Mouse (Mus musculus): Measurements from ENCODE around the gene Lrriq4.
"Not testable (repeated sequence)": the region's sequence is repeated elsewhere in the genome, so short reads cannot be mapped to it uniquely, and the experiment has no call there.

Gene Lrriq4

GRCm38 (mm10) chr3:30683190-30683589 lies 38.9 kb downstream of the Lrriq4 start:
- DNase-seq (ENCODE audit: low read depth) = no peak

GRCm38 (mm10) chr3:30687216-30687615 lies 42.9 kb downstream of the Lrriq4 start:
- DNase-seq (ENCODE audit: low read depth) = no peak

GRCm38 (mm10) chr3:30690976-30691375 lies 46.7 kb downstream of the Lrriq4 start:
- no peak for DNase-seq (ENCODE audit: low read depth)

- no peak for DNase-seq (ENCODE audit: low read depth)
Observed at GRCm38 (mm10) chr3:30695661-30696060, 51.4 kb downstream of the Lrriq4 start.

- DNase-seq (ENCODE audit: low read depth) = no peak
Observed at GRCm38 (mm10) chr3:30696346-30696745, 52.0 kb downstream of the Lrriq4 start.

GRCm38 (mm10) chr3:30697891-30698290 lies 53.6 kb downstream of the Lrriq4 start:
- DNase-seq (ENCODE audit: low read depth) = no peak

GRCm38 (mm10) chr3:30699711-30700505 lies 55.6 kb downstream of the Lrriq4 start, which contains the start of gene Lrrc31:
Gene Lrrc31, minus strand, starts transcription at chr3:30699843.
- not testable (repeated sequence) for DNase-seq (ENCODE audit: low read depth)

GRCm38 (mm10) chr3:30705977-30706376 lies 61.7 kb downstream of the Lrriq4 start:
- no peak for DNase-seq (ENCODE audit: low read depth)

- no peak for DNase-seq (ENCODE audit: low read depth)
Observed at GRCm38 (mm10) chr3:30706614-30707276, 62.4 kb downstream of the Lrriq4 start.

- DNase-seq (ENCODE audit: low read depth) = no peak
Observed at GRCm38 (mm10) chr3:30710191-30710590, 65.9 kb downstream of the Lrriq4 start.

- no peak for DNase-seq (ENCODE audit: low read depth)
Observed at GRCm38 (mm10) chr3:30713334-30713733, 69.0 kb downstream of the Lrriq4 start.

GRCm38 (mm10) chr3:30718649-30719048 lies 74.3 kb downstream of the Lrriq4 start:
- DNase-seq (ENCODE audit: low read depth) = no peak

All from c-Kit-positive CD71-negative TER-119-negative erythroid progenitor cells, embryonic 14.5 days (primary cell).